In the genomic region with DNA sequence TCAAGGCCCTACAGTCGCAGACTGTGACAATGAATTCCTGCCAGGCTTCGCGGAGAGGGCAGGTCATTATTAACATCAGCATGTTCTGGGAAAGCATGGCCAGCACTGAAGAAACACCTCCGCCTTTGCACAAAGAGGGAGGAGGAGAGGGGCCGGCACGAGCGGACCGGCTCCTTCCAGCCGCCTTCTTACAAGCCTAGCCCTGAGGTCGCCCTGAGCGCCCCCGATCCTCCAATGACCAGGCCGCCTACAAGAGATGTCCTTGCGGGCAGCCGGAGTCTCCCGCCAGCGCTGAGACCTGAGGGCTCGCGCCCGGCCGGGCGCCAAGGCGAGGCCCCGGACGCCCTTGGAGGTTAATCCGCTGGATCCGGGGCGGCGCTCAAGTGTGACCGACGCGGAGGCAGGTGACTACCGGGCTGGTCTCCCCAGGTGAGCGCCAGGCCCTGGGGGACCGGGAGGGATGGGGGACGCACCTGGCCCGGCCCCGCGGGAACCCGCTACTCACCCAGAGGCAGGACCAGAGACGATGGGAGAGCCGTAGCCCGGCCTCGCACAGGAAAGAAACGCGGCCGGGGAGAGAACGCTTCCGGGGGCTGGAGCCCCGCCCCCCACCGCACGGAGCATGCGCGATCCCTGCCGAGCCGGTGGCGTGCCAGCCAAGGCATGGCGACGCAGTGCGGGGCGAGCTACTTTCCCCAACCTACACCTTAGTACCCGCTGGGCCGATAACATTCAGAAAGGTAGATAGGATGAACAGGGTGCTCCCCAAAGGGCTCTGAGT, we compare ENCODE assay signal across 8 mouse cellular contexts. TPM values are rescaled to one million over a fixed set of nuclear protein-coding genes. Genes with fewer than 3 reads are reported as not detected.
DNase-seq lines count a peak whose midpoint lies in the region; ATAC-seq and TF ChIP-seq lines count a peak whose summit lies in the region.

No protein-coding gene starts in this region.

- H3K4me3 ChIP-seq in C2C12 (ENCODE audit: insufficient read depth, poor library complexity, severe bottlenecking), result peak overlapping the region; percentile 69
- H3K4me3 ChIP-seq in erythroblast, embryonic 14.5 days (replicated peaks), result peak overlapping the region; percentile 94
- peak overlapping the region; percentile 74 for H3K4me3 ChIP-seq in heart, embryonic 12.5 days
- peak overlapping the region; percentile 89 for H3K4me3 ChIP-seq in liver, embryonic 12.5 days
- H3K4me3 ChIP-seq in stomach, embryonic 15.5 days (replicated peaks), result peak overlapping the region; percentile 96

- no peaks in the 10 kb centered on the region for H3K27me3 ChIP-seq in C2C12 (ENCODE audit: control insufficient read depth, insufficient read depth, insufficient read length)
- no peaks in the 10 kb centered on the region for H3K27me3 ChIP-seq in erythroblast, embryonic 14.5 days (ENCODE audit: control insufficient read depth)
- no peaks in the 10 kb centered on the region for H3K27me3 ChIP-seq in heart, embryonic 12.5 days (replicated peaks)
- H3K27me3 ChIP-seq in liver, embryonic 12.5 days (replicated peaks), result no peaks in the 10 kb centered on the region
- no peaks in the 10 kb centered on the region for H3K27me3 ChIP-seq in stomach, embryonic 15.5 days (replicated peaks)

- no peak for TF ChIP-seq CTCF in C2C12 (IDR thresholded peaks at IDR 0.05; ENCODE audit: control insufficient read depth, insufficient read depth, insufficient read length)
- no peak for TF ChIP-seq CTCF in brain, embryonic 14.5 days (IDR thresholded peaks at IDR 0.05; ENCODE audit: borderline replicate concordance, extremely low read depth, insufficient read depth, insufficient read length)

- H3K4me2 ChIP-seq in heart, embryonic 12.5 days, result peak overlapping the region; percentile 70
- peak overlapping the region; percentile 85 for H3K4me2 ChIP-seq in liver, embryonic 12.5 days
- H3K4me2 ChIP-seq in stomach, embryonic 15.5 days, result peak overlapping the region; percentile 73

- H3K9ac ChIP-seq in heart, embryonic 12.5 days, result peak overlapping the region; percentile 88
- H3K9ac ChIP-seq in liver, embryonic 12.5 days, result peak overlapping the region; percentile 85
- H3K9ac ChIP-seq in stomach, embryonic 15.5 days, result peak overlapping the region; percentile 89

- H3K27ac ChIP-seq in heart, embryonic 12.5 days (ENCODE audit: poor library complexity, severe bottlenecking), result peak overlapping the region; percentile 90
- peak overlapping the region; percentile 81 for H3K27ac ChIP-seq in liver, embryonic 12.5 days
- H3K27ac ChIP-seq in stomach, embryonic 15.5 days, result peak overlapping the region; percentile 87

- H3K9me3 ChIP-seq in erythroblast, embryonic 14.5 days (ENCODE audit: control insufficient read depth, low read length), result no peaks in the 10 kb centered on the region
- H3K9me3 ChIP-seq in heart, embryonic 12.5 days (replicated peaks), result no peaks in the 10 kb centered on the region
- H3K9me3 ChIP-seq in liver, embryonic 12.5 days (replicated peaks), result no peaks in the 10 kb centered on the region
- no peaks in the 10 kb centered on the region for H3K9me3 ChIP-seq in stomach, embryonic 15.5 days

- WGBS in heart, embryonic 12.5 days, result under 1% methylated on average over 63 of the region's 63 CpGs
- under 1% methylated on average over 62 of the region's 63 CpGs for WGBS in liver, embryonic 12.5 days (ENCODE audit: insufficient replicate concordance)
- under 1% methylated on average over 61 of the region's 63 CpGs for WGBS in stomach, embryonic 15.5 days

- H3K36me3 ChIP-seq in C2C12 (ENCODE audit: control insufficient read depth, insufficient read depth), result peaks cover 13% of the 10 kb centered on the region
- peaks cover 5% of the 10 kb centered on the region for H3K36me3 ChIP-seq in erythroblast, embryonic 14.5 days (ENCODE audit: control insufficient read depth)
- H3K36me3 ChIP-seq in heart, embryonic 12.5 days, result peaks cover 5% of the 10 kb centered on the region
- peaks cover 8% of the 10 kb centered on the region; the same call in 1 of the 2 replicates for H3K36me3 ChIP-seq in liver, embryonic 12.5 days
- no peaks in the 10 kb centered on the region for H3K36me3 ChIP-seq in stomach, embryonic 15.5 days

- DNase-seq in brain, embryonic 14.5 days (ENCODE audit: low read depth), result peak; percentile 94
- peak; percentile 95 for DNase-seq in kidney, postnatal 10 days
- peak; percentile 89 to 91 for DNase-seq in natural killer cell, adult 2 months (ENCODE audit: low spot score in 2 of 2)

- H3K4me1 ChIP-seq in erythroblast, embryonic 14.5 days (ENCODE audit: control insufficient read depth), result peaks cover 41% of the 10 kb centered on the region
- H3K4me1 ChIP-seq in heart, embryonic 12.5 days (replicated peaks), result peaks cover 5% of the 10 kb centered on the region
- peaks cover 35% of the 10 kb centered on the region for H3K4me1 ChIP-seq in liver, embryonic 12.5 days
- H3K4me1 ChIP-seq in stomach, embryonic 15.5 days, result peaks cover 3% of the 10 kb centered on the region; the same call in 1 of the 2 replicates

- peak; percentile 96 for ATAC-seq in heart, embryonic 12.5 days (ENCODE audit: insufficient number of reproducible peaks, low FRiP score)
- ATAC-seq in liver, embryonic 12.5 days, result peak; percentile 97
- ATAC-seq in stomach, embryonic 15.5 days (ENCODE audit: insufficient read depth, low FRiP score, low read depth), result peak; percentile 95

- peaks cover 49% of the 10 kb centered on the region for H3K79me2 ChIP-seq in C2C12 (ENCODE audit: control insufficient read depth, insufficient read depth)

- peaks cover 42% of the 10 kb centered on the region for H3K79me3 ChIP-seq in C2C12 (ENCODE audit: low read depth)

- H3ac ChIP-seq in C2C12 (ENCODE audit: control insufficient read depth, insufficient read length, low read depth), result peak overlapping the region; percentile 93

- peak; percentile 94 for TF ChIP-seq POLR2A in brain, embryonic 14.5 days (IDR thresholded peaks at IDR 0.05; ENCODE audit: borderline replicate concordance, extremely low read depth, insufficient read depth, insufficient read length, poor library complexity, severe bottlenecking)

TF ChIP-seq in C2C12, 6 proteins besides CTCF, POLR2A, EP300 and RAD21:
- TF ChIP-seq MYOG (IDR thresholded peaks at IDR 0.05; ENCODE audit: control insufficient read depth, extremely low read depth, insufficient read length) (no peak), MAX (IDR thresholded peaks at IDR 0.05) (peak; percentile 78), CEBPB (IDR thresholded peaks at IDR 0.05; ENCODE audit: low read depth) (no peak), USF1 (IDR thresholded peaks at IDR 0.05; ENCODE audit: low read depth) (no peak)
TF ChIP-seq in C2C12: peak in this region for 1.

RNA-seq across cellular contexts. Expression of a gene that starts 27.6 kb away (rescaled TPM):
- 10.4 TPM for polyA plus RNA-seq in C2C12 (2012; fragmentation: generic; extraction: Trizol)
- 65.5 and 74.5 TPM in 2 replicates for polyA plus RNA-seq in brain, embryonic 14.5 days (2012; rRNA removed)
- polyA plus RNA-seq in erythroblast, embryonic 14.5 days (2012), result 0.06 and 0.11 TPM in 2 replicates
- polyA plus RNA-seq in heart, embryonic 12.5 days (2016; fragmentation: Nextera tagmentation; extraction: Ambion mirVana), result 63.1 and 65.3 TPM in 2 replicates
- polyA plus RNA-seq in liver, embryonic 12.5 days (2016; fragmentation: Nextera tagmentation; extraction: Ambion mirVana), result 32.2 and 32.3 TPM in 2 replicates
- polyA plus RNA-seq in stomach, embryonic 15.5 days (2015; fragmentation: Nextera tagmentation; extraction: Ambion mirVana), result 62.9 and 67.8 TPM in 2 replicates

RNA-seq across cellular contexts. Expression of a gene that starts 45.3 kb away (rescaled TPM):
- polyA plus RNA-seq in C2C12 (2012; fragmentation: generic; extraction: Trizol), result 9.6 TPM
- 24.7 and 40.3 TPM in 2 replicates for polyA plus RNA-seq in brain, embryonic 14.5 days (2012; rRNA removed)
- 0.32 and 0.36 TPM in 2 replicates for polyA plus RNA-seq in erythroblast, embryonic 14.5 days (2012)
- polyA plus RNA-seq in heart, embryonic 12.5 days (2016; fragmentation: Nextera tagmentation; extraction: Ambion mirVana), result 6.1 and 7.7 TPM in 2 replicates
- polyA plus RNA-seq in liver, embryonic 12.5 days (2016; fragmentation: Nextera tagmentation; extraction: Ambion mirVana), result 5.4 and 5.9 TPM in 2 replicates
- polyA plus RNA-seq in stomach, embryonic 15.5 days (2015; fragmentation: Nextera tagmentation; extraction: Ambion mirVana), result 9.3 and 9.7 TPM in 2 replicates

Comparison
In these comparisons a context has a peak if more than half of its experiments do, and no peak if none do; other contexts are left out.
1. Peak in every context shown above with its lines: DNase-seq, ATAC-seq, H3K4me3 ChIP-seq and H3K27ac ChIP-seq.
2. RNA of a gene that starts 27.6 kb away (polyA plus RNA-seq): 65.5 to 74.5 TPM in brain, embryonic 14.5 days, 63.1 to 65.3 TPM in heart, embryonic 12.5 days, 62.9 to 67.8 TPM in stomach, embryonic 15.5 days, 32.2 to 32.3 TPM in liver, embryonic 12.5 days and 10.4 TPM in C2C12 (single experiment); 0.06 to 0.11 TPM in erythroblast, embryonic 14.5 days; every median in the first group is over 10 times any median in the second.